Mouse (Mus musculus) neural tube, embryonic 12.5 days (tissue): ENCODE measurements around the gene Gpat2. TPM values are rescaled to one million over a fixed set of nuclear protein-coding genes. Genes with fewer than 3 reads are reported as not detected.

ENCODE experiments used
- ATAC-seq: fragments of 200-750 bp; cut with Nextera tagmentation; 2 replicates; pipeline ENCODE4 v1.8.0; 2017; ENCODE audit warnings: low read depth, mild to moderate bottlenecking, moderate TSS enrichment, moderate library complexity; ENCODE audit not compliant: low FRiP score
- H3K27ac ChIP-seq: fragments of 300-500 bp; sonication (generic); 2 replicates; pipeline ENCODE4 v1.5.1; 2016
- H3K27me3 ChIP-seq: fragments of 300-500 bp; sonication (generic); replicated peaks from 2 replicates; pipeline ENCODE4 v1.6.1; 2016; ENCODE audit warnings: mild to moderate bottlenecking
- H3K36me3 ChIP-seq: fragments of 300-500 bp; sonication (generic); 2 replicates; pipeline ENCODE4 v1.6.1; 2016; ENCODE audit warnings: mild to moderate bottlenecking
- H3K4me1 ChIP-seq: fragments of 300-500 bp; sonication (generic); 2 replicates; pipeline ENCODE4 v1.6.1; 2016
- H3K4me2 ChIP-seq: fragments of 300-500 bp; sonication (generic); replicated peaks from 2 replicates; pipeline ENCODE4 v1.6.1; 2016; ENCODE audit warnings: mild to moderate bottlenecking
- H3K4me3 ChIP-seq: fragments of 300-500 bp; sonication (generic); 2 replicates; pipeline ENCODE4 v1.5.1; 2016
- H3K9ac ChIP-seq: fragments of 300-500 bp; sonication (generic); 2 replicates; pipeline ENCODE4 v1.6.1; 2016; ENCODE audit warnings: mild to moderate bottlenecking
- H3K9me3 ChIP-seq: fragments of 300-500 bp; sonication (generic); 2 replicates; pipeline ENCODE4 v1.6.1; 2016; ENCODE audit warnings: mild to moderate bottlenecking
- WGBS: fragments of 180-500 bp; shearing (Covaris S2); methylation state at CpG from one replicate; pipeline ENCODE4 v1.1.7; 2016; 5-methylcytosine and 5-hydroxymethylcytosine counted together
- polyA plus RNA-seq: library from polyadenylated mRNA; unstranded; fragments of >200 nt; fragmentation: Nextera tagmentation; extraction: Ambion mirVana; gene quantifications from 2 replicates; pipeline ENCODE4 v1.2.1, GENCODE M21; 2016

Gene Gpat2
- polyA plus RNA-seq, 1 experiment from 2014 or later, result 0.14 TPM

- no peak for ATAC-seq
- Histone ChIP-seq H3K9me3 (no peaks in the 10 kb centered on the region), H3K4me3 (peak overlapping the region; percentile 38), H3K4me2 (peak overlapping the region; percentile 70), H3K36me3 (no peaks in the 10 kb centered on the region), H3K27ac (no peak overlapping the region), H3K4me1 (peaks cover 25% of the 10 kb centered on the region), H3K27me3 (peaks cover 76% of the 10 kb centered on the region), H3K9ac (peak overlapping the region; percentile 36; the same call in 1 of the 2 replicates)
- WGBS, result under 1% methylated on average over 59 of the region's 59 CpGs
These were observed 57.0 kb downstream of the Gpat2 start for GRCm38 (mm10) chr2:127481841-127482532.

GRCm38 (mm10) chr2:127482533-127482911, 57.5 kb downstream of the Gpat2 start:
- H3K4me3 ChIP-seq, result peak overlapping the region; percentile 38
- H3K36me3 ChIP-seq, result no peaks in the 10 kb centered on the region
- peaks cover 76% of the 10 kb centered on the region for H3K27me3 ChIP-seq
- H3K4me1 ChIP-seq, result peaks cover 25% of the 10 kb centered on the region
- peak overlapping the region; percentile 36; the same call in 1 of the 2 replicates for H3K9ac ChIP-seq
- no peak overlapping the region for H3K27ac ChIP-seq
- WGBS, result under 1% methylated on average over 21 of the region's 21 CpGs
- no peaks in the 10 kb centered on the region for H3K9me3 ChIP-seq
- ATAC-seq, result 0 out of 2 replicates have a peak, but pooled peaks have one; percentile 34
- peak overlapping the region; percentile 70 for H3K4me2 ChIP-seq

- no peak for ATAC-seq
- peak overlapping the region; percentile 38 for H3K4me3 ChIP-seq
- no peak overlapping the region for H3K9ac ChIP-seq
- no peaks in the 10 kb centered on the region for H3K36me3 ChIP-seq
- peak overlapping the region; percentile 70 for H3K4me2 ChIP-seq
- no peaks in the 10 kb centered on the region for H3K9me3 ChIP-seq
- H3K4me1 ChIP-seq, result peaks cover 25% of the 10 kb centered on the region
- peaks cover 76% of the 10 kb centered on the region for H3K27me3 ChIP-seq
- H3K27ac ChIP-seq, result no peak overlapping the region
- 2% methylated on average over 21 of the region's 21 CpGs for WGBS
These were observed 58.0 kb downstream of the Gpat2 start for GRCm38 (mm10) chr2:127483001-127483400.

DNA sequence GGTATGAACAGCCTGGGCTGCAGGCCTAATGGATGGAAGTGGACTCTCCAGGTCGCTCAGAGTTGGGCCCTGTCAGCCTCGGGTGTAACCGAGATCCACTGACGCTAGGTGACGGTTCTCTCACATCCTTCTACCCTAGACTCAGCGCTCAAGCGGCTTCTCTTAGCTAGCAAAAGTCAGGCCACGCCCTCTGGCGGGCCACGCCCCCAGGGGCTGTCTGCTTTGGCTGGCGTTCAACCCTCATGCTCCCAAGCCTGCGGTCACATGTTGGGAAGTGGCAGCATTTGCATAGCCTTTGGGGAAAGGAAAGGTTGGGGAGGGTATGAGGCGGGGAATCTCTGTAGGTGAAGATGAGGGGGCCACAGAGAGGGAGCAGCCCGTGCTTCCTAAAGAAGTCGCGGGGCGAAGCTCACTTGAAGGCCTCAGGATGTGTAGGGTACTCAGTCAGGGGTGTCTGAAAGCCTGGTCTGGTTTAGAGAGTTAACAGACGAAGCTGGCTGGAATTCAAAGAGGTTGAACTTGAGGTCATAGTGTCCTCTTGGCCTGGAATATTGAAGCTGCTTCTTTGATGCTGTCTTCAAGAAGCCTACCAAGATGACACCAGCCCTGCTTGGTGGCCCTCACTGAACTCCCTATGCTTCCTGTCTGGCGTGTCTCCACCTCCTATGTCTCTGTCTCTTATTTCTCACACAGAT, 59.6 kb downstream of the Gpat2 start:
- Histone ChIP-seq H3K9me3 (no peaks in the 10 kb centered on the region), H3K9ac (no peak overlapping the region), H3K4me1 (peaks cover 25% of the 10 kb centered on the region), H3K36me3 (no peaks in the 10 kb centered on the region), H3K4me3 (no peak overlapping the region), H3K27me3 (peaks cover 67% of the 10 kb centered on the region), H3K4me2 (peak overlapping the region; percentile 50), H3K27ac (no peak overlapping the region)
- WGBS, result 6% methylated on average over 19 of the region's 19 CpGs
- ATAC-seq, result peak; percentile 69

Other genes with a start within 250 kb of the Gpat2 start
- gene 1810024B03Rik, start 216.9 kb upstream of the Gpat2 start, polyA plus RNA-seq, result 2.6 and 2.8 TPM in 2 replicates
- gene Snrnp200, start 216.8 kb upstream of the Gpat2 start, polyA plus RNA-seq, result 71.9 and 76.8 TPM in 2 replicates
- gene Ciao1, start 177.4 kb upstream of the Gpat2 start, polyA plus RNA-seq, result 64.1 and 64.5 TPM in 2 replicates
- gene Tmem127, start 177.3 kb upstream of the Gpat2 start, polyA plus RNA-seq, result 37.5 and 41.7 TPM in 2 replicates
- gene Stard7, start 155.0 kb upstream of the Gpat2 start, polyA plus RNA-seq, result 88.4 and 88.7 TPM in 2 replicates
- gene Dusp2, start 89.0 kb upstream of the Gpat2 start, polyA plus RNA-seq, result 9.7 TPM in 2 replicates
- not detected in 2 replicates for gene Astl, start 86.6 kb upstream of the Gpat2 start, polyA plus RNA-seq
- gene Adra2b, start 62.0 kb upstream of the Gpat2 start, polyA plus RNA-seq, result 1.3 TPM in 2 replicates
- gene Fahd2a, start 19.4 kb downstream of the Gpat2 start, polyA plus RNA-seq, result 26.3 and 29.2 TPM in 2 replicates
- gene Kcnip3, start 96.9 kb downstream of the Gpat2 start, polyA plus RNA-seq, result 1.6 TPM in 2 replicates
- gene Prom2, start 116.3 kb downstream of the Gpat2 start, polyA plus RNA-seq, result 0.32 and 0.60 TPM in 2 replicates
- 8.6 and 9.5 TPM in 2 replicates for gene Zfp661, start 161.9 kb downstream of the Gpat2 start, polyA plus RNA-seq
- 149 and 151 TPM in 2 replicates for gene Mrps5, start 162.0 kb downstream of the Gpat2 start, polyA plus RNA-seq
- gene Mal, start 231.5 kb downstream of the Gpat2 start, polyA plus RNA-seq, result 0.96 and 1.1 TPM in 2 replicates